Mouse (Mus musculus): ENCODE measurements around the gene Cdh1.
"Not testable (repeated sequence)": the region's sequence is repeated elsewhere in the genome, so short reads cannot be mapped to it uniquely, and the experiment has no call there.

The Cdh1 gene

DNA sequence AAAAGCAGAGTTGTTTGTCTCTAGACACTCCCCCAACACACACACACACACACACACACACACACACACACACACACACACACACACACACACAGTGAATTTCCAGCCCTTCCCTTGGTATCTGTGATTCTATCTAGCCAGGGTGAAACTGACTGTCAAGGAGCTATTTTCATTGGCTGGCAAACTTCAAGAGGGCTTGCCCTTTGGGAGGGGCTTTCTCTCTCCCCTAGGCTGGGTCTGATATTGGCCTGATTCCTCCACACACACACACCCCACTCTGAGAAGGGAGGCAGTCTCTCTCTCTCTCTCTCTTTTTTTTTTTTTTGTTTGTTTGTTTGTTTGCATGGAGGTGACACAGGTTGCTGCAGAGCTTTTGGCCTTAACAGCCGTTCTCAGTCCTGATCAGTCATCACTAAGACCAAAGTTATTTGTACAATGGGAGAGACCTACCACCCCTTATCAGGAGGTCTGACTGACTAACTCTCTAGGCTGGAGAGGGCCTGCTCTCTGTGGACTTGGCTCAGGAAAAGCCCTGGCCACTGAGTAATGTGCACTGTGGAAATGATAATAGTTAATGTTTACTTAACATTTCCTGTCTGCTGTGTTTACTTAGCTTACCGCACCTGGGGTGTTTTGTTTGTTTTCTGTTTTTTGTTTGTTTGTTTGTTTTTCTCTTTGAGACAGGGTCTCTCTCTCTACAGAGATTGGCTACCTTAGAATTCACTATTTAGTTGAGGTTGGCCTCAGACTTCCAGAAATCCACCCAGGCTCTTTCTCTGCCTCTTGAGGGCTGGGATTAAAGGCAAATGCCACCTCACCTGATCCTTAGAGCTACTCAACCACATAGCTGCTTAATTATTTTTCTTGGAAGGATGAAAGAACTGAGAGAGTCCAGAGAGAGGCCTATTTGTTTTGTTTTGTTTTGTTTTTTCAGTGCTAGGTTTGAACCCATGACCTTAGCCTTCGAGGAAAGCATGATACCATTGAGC is 14.4 kb upstream of the Cdh1 start:
- DNase-seq (ENCODE audit: extremely low spot score, low read depth, low spot score): no peak

DNA sequence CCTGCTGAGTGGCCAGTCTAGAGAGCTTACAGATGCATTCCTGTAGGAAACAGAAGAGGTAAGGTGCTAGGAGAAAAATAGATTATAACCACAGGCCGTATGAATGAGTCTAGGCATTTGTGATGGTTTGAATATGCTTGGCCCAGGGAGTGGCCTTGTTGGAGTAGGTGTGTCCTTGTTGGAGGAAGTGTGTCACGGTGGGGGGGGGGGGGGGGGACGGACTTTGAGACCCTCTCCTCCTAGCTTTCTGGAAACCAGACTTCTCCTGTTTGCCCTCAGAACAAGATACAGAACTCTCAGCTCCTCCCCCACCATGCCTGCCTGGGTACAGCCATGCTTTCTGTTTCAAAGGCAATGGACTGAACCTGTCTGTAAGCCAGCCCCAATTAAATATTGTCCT is 10.7 kb upstream of the Cdh1 start:
- no peak for DNase-seq (ENCODE audit: extremely low spot score, low read depth, low spot score)

DNA sequence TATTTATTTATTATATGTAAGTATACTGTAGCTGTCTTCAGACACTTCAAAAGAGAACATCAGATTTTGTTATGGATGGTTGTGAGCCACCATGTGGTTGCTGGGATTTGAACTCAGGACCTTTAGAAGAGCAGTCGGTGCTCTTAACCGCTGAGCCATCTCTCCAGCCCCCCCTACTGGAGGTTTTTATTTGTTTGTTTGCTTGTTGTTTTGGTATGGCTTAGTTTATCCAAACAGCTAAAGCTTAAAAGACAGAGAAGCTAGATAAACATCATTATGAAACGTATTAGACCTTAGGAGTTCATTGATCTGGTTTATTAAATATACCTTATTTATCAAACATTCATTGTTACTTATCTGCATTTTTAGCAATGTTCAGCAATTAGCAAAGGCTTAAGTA is 7.5 kb upstream of the Cdh1 start:
- not testable (repeated sequence) for DNase-seq (ENCODE audit: extremely low spot score, low read depth, low spot score)

DNA sequence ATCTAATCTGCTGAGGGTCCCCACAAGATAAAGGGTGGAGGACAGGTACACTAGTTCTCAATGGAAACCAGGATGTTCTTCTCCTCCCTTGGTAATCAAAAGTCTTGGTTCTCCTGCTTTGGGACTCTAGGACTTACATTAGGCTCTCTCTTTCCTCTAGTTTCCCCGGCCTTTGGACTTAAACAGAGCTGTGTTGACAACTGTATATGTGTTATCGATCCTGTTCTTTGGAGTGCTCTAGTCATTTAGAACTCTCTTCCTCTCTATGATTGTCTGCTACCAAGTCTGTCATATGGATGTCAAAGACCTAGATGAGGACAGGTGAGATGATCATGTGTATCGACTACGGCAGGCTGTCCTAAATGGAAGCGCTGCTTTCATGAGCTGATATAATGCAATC is 6.1 kb upstream of the Cdh1 start:
- no peak for DNase-seq (ENCODE audit: extremely low spot score, low read depth, low spot score)

DNA sequence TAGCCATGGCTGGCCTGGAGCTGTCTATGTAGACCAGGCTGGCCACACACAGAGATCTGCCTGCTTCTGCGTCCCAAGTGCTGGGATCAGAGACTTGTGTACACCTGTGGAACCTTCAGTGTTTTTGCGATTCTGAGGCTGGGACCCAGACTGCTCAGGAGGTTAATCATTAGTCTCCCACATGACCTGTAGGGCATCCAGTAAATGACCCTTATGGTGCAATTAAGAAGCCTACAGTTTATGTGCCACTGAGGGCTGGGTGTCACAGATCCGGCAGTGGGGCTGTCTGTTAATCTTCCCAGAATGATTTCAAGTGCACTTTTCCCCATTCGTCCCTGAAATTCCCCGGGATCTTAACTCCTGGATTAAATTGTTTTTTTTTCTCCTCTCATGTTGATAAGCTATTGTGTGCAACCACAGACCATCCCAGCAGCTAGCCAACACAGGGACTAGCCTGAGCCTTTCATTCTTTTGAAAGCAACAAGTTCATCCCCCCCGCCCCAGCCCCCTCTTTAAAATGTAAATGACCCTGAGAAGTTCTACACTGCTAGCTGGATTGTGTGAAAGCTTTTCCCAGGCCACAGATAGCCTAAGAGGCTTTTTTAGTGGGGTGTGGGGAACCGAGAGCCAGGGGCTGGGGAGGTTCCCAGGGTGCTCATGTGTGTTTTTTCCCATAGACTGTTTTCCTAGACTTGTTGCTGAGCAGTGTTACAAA is 3.7 kb upstream of the Cdh1 start:
- no peak for DNase-seq (ENCODE audit: extremely low spot score, low read depth, low spot score)

DNA sequence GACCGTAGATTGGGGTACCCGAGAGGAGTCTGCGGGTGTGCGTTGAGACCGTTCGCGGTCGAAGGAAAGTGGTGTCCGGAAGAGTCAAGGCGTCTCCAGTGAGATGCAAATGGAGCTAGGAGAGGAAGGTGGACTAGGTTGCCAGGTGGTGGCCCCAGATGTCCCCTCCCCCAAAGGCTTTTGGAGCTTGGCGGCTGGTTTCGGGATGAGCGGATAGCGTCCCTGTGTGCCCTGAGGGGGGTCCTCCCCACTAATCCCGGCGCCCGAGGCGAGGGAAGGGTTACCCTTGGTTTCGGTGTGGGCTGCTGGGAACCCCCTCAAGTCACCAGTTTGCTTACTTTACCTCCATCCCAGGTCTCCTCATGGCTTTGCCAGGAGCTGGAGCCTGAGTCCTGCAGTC is 782 bp downstream of the Cdh1 start:
- no peak for DNase-seq (ENCODE audit: extremely low spot score, low read depth, low spot score)

DNA sequence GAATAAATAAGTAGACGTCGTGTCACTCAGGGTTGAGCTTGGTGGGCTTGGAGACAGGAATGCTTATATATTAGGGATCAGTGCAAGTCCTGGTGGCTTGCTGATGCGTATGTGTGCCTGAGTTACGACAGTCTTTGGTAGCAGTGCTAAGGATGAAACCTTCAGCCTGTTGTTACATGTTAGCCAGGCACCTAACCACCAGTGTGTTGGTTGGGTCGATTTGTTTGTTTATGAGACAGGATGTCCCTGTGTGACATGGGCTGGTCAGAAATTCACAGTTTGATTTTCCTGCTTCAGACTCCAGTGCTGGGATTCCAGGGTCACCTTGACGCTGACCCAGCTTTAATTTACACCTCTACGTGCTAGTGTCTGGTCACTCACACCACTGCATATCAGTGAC is 2.5 kb downstream of the Cdh1 start:
- no peak for DNase-seq (ENCODE audit: extremely low spot score, low read depth, low spot score)

DNA sequence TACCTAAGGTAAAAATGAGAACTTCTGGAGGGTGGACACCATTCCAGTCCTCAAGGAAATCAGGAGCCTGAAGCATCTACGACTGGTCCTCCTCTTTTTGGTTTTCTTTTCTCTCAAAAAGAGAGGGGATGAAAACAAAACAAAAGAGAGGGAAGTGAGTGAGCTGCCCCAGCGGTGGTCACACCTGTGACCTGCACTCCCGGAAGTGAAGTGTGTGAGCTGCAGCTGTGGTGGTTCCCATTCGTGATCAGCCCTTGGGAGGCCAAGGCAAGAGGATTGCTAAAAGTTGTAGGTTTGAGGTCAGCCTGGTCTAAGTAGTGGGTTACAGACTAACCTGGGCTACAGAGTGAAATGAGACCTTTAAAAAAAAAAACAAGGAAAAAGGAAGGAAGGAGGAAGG is 3.0 kb downstream of the Cdh1 start:
- DNase-seq (ENCODE audit: extremely low spot score, low read depth, low spot score): no peak

DNA sequence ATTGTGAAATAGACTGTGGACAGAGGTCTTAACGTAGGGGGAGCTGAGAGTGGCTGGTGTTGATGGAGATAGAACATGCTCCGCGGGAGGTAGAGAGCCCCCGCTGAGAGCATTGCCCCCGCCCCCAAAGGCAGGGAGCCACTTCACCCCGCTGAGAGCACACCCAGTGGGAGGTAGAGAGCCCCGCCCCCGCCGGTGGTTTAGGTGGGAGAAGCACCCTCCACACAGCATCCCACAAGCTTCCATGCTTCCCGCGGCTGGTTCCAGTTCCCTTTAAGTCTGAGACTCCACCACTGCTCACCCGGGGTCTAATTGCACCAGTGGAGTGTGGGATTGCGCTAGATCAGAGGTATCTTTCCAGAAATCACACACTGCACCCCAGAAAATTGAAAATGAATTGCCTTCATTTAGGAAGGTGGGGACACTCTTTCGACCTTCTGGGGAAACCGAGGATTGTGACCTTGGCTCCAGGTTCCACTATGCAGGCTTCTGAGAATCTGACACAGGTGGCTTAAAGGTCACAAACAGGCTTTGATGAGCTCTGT is 3.5 kb downstream of the Cdh1 start:
- DNase-seq (ENCODE audit: extremely low spot score, low read depth, low spot score): no peak

DNA sequence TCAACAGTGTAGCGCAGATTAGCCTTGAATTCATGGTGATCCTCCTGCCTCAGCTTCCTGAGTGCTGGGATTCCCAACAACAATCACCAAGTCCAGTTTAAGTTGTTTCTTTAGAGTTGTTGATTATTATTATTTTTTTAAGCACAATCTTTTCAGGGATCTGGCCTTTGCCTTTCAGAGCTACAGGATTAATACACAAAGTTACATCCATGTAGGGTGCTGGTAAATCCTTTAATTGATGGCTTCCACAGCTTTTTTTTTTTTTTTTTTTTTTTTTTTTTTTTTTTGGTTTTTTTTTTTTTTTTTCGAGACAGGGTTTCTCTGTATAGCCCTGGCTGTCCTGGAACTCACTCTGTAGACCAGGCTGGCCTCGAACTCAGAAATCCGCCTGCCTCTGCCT is 4.6 kb downstream of the Cdh1 start:
- DNase-seq (ENCODE audit: extremely low spot score, low read depth, low spot score): not testable (repeated sequence)

DNA sequence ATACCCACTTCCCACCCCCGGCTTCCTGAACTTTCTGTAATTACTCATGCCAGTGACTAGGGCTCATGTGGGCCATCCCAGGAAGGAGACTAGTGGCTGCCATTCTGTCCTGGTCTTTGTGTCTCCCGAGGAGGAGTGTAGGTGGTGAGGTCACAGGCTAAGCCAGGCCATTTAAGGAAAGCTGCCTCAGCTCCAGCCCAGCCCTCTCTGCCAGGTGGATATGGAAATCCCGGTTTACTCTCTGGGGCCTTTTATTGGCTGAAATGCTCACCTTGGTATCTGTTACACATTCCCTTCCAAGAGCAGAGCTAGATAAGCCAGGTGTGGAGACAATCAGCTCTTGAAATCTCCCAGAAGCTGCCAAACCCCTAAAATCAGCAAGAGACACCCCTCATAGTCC is 5.3 kb downstream of the Cdh1 start:
- no peak for DNase-seq (ENCODE audit: extremely low spot score, low read depth, low spot score)

DNA sequence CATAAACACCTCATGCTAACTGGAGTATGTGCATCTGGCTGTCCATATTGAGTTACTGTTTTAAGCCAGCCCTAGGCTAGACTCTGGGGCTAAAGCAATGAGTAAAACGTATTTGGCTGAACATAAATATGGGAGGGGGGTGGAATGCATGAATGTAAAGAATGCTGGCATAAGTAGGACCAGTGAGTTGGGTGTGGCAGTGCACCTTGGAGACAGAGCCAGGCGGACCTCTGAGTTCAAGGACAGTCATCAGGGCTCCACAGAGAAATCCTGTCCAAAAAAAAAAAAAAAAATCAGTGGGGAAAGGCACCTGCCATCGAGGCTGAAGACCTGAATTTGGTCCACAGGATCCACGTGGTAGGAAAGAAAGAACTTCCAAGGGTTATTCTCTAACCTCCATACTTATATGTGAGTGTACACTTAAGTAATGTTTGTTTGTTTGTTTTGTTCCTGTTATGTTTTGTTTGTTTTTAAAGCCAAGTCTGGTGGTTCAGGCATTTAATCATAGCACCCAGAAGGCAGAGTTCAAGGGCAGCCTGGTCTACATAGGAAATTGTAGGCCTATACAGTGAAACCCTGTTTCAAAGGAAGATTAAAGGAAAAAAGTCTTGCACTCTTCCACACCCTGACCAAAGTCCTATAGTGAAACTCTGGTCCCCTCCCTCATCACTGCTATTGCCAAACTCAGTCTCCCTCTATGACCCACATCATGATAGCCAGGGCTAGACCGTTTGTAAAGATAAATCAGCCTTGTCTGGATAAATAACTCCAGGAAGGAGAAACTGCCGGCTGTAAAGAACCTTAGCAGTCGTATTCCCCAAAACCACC is 6.1 kb downstream of the Cdh1 start:
- DNase-seq (ENCODE audit: extremely low spot score, low read depth, low spot score): no peak

DNA sequence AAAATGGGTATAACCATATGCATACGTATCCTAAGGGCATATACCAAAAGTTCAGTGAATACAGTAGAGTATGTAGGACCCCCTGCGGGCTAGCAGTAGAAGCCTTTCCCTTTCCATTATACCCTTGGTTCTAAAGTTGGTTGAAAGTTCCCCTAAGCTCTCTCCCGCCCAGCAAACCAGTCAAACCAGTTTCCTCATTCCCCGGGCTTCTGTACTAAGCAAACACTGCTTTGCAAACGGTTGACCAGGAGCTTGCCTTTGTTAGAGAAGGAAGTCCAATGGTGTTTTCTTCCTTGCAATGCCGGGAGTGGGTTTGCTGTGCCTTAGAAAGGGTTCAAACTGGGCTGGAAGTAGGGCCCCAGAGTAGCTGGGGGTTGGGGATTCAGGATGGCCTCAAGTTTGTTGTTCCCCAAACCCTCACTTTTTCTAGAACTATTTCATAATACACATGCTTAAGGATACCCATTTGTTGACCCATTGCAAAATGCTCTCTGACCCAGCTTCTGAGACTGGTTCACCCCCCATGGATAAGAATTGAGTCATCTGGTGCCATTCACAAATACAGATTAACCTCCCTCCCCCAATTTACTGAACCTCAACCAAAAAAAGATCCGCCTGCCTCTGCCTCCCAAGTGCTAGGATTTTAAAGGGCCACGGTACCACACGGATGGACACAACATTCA is 7.9 kb downstream of the Cdh1 start:
- DNase-seq (ENCODE audit: extremely low spot score, low read depth, low spot score): no peak

DNA sequence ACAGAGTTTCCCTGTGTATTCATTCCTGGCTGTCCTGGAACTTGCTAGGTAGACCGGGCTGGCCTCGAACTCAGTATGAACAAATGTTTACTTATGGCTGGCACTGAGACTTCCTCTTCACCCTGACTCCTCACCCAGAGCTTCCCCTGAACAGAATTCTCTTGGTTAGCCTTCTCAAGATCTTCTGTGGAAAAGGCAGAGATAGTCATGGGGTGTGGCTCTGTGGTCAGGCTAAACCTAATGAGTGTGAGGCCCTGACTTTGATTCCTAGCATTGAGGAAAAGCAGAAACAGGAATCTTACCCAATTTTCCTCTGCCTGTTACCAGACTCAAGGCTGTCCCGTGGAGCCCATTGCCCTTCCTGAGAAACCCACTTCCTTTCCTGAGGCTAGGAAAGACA is 8.9 kb downstream of the Cdh1 start:
- no peak for DNase-seq (ENCODE audit: extremely low spot score, low read depth, low spot score)

DNA sequence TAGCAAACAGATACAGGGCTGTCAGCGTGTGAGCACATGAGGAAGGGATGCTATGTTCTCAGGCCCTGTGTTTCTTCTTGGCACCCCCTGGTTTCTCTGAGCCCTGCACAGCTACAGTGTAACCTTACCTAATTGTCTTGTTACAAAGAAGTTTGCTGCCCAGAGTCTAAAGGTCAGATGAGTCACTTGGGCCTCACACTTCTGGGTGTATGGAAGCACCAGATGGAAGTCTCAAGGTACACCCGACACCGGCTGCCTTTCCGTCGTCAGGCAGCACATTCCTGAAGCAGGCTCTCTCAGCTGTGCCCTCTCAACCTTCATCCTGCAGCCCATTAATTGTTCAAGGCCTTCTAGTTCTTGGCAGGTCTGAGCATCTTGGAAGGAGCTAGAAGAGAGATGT is 11.6 kb downstream of the Cdh1 start:
- no peak for DNase-seq (ENCODE audit: extremely low spot score, low read depth, low spot score)

DNA sequence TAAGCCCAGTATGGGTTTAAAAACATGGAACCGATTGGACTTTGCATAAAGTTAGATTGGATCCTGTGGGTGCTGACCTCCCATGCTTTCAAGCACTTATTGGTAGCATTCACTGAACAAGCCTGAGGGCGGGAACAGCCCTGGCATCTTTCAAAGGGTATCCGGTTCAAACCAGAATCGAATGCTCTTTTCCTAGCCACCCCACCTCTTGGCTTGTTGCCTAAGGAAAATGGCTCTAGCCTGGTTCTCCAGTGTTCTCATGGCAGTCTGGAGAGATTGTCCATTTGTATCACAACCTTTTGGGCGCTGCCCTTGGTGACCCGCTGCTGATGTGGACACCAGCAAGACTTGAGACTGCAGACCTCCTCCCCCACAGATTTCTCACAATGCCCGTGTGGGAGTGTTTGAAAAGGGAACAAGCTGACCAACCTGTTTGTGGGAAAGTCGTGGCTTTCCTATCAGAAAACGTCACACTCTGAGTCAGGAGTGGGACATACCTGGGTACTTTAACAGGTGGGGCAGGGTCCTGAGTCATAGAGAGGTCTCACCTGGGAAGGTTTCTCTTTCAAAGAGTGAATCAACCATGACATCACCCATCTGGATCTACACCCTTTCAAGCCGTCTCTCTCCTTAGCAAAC is 12.6 kb downstream of the Cdh1 start:
- DNase-seq (ENCODE audit: extremely low spot score, low read depth, low spot score): no peak

DNA sequence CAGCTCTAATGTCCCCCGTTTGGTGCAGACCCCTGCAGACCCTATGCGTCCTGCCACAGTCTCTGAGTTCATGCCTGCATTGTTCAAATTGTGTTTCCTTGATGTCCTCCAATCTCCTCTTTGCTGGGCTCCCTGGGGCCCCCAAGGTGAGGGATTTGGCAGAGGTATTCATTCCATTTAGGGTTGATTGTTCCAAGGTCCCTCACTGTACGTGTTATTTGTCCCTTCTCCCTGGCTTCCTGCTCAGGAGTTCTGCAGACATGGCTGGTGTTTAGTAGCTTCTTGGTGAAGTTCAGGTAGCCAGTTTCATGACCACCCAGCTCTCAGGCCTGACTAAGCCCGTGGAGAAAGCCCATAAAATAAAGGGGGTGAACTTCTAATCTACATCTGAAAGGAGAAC is 13.5 kb downstream of the Cdh1 start:
- DNase-seq (ENCODE audit: extremely low spot score, low read depth, low spot score): no peak

DNA sequence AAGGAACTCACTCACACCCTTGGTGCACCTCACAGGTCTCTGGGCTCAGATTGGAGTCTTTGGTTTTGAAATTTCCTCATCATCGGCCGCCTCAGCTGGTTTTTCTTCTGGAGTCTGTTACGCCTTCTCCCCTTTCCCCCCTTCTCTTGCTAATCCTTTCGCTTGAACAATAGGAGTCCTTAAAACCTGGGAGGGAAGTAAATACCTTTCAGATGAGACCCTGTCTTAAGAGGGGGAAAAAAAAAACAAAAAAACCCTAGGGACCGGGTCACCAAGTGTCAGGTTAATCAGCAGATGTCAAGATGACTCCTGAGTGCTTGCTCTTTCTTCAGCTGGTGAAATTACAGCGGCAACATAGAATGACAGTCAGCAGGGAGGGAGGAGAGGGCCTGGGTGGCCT is 14.0 kb downstream of the Cdh1 start:
- DNase-seq (ENCODE audit: extremely low spot score, low read depth, low spot score): no peak

DNA sequence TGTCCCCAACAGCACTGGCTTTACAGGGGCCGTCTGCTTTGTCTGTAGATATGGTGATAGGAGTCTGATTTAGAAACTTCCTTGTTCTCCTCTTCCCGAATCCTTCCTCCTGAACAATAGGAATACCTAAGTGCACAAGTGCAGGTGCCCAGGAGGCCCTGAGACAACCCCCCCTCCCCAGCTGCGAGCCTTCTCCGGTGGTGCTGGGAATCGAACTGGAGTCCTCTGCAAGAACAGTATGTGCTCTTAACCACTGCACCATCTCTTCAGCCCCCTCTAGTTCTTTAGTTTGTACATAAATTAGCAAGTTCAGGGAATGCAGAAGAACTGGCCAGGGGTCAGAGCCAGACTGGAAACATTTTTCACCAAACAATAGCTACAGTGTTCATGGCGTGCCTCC is 14.7 kb downstream of the Cdh1 start:
- DNase-seq (ENCODE audit: extremely low spot score, low read depth, low spot score): no peak

DNA sequence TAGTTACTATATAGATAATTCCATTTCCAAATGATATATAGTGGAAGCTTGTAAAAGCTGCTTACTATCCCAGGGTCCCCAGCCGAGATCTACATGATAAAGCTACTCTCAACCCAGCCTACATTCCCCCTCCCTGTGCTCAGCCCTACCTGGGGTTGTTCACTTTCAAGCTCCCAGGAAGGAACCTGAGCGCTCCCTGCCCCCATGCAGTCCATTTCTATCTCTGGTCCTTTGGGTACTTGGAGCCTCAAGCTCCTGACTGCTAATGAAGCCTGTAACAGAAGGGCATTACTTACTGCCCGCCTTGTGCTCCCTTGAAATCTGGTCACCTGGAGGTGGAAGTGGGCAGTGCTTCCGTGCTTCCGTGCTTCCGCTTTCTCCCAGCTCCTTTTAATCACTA is 15.2 kb downstream of the Cdh1 start:
- no peak for DNase-seq (ENCODE audit: extremely low spot score, low read depth, low spot score)

Measured in hindlimb bud, embryonic 11.5 days (tissue).